Comparison of ENCODE assay signal across 22 mouse cellular contexts in genomic region chr15:25322111-25322510, GRCm38 (mm10).
DNase-seq lines count a peak whose midpoint lies in the region; ATAC-seq and TF ChIP-seq lines count a peak whose summit lies in the region.
"Had no signal": no experiment of that assay in that cellular context is flagged by ENCODE, and none has a peak within 500 bp of the region (broad histone marks: within the 10 kb centered on the region; RNA-seq: fewer than 3 reads in every experiment).

No protein-coding gene starts in this region.

- peak overlapping the region; percentile 36; the same call in 1 of the 2 replicates for H3K27ac ChIP-seq in left cerebral cortex, adult 2 months
- H3K27ac ChIP-seq in bone marrow macrophage, adult 2 months (ENCODE audit: insufficient read depth, low read depth, low read length) = peak overlapping the region; percentile 75
- H3K27ac ChIP-seq: embryonic facial prominence, embryonic 12.5 days; heart, embryonic 13.5 days; hindbrain, embryonic 14.5 days; limb, embryonic 15.5 days; neural tube, embryonic 15.5 days; stomach, embryonic 15.5 days had no signal

- no peak for TF ChIP-seq POLR2A in bone marrow macrophage, adult 2 months (IDR thresholded peaks at IDR 0.05; ENCODE audit: borderline replicate concordance, low read depth, low read length)

- H3K4me1 ChIP-seq in bone marrow macrophage, adult 2 months (ENCODE audit: control insufficient read depth, insufficient read depth, low read length) = peaks cover 21% of the 10 kb centered on the region
- H3K4me1 ChIP-seq: embryonic facial prominence, embryonic 12.5 days; limb, embryonic 15.5 days; neural tube, embryonic 15.5 days; stomach, embryonic 15.5 days had no signal

- H3K4me3 ChIP-seq in left cerebral cortex, adult 2 months = no peak overlapping the region
- no peak overlapping the region for H3K4me3 ChIP-seq in bone marrow macrophage, adult 2 months (ENCODE audit: insufficient read depth, low read length)
- H3K4me3 ChIP-seq: embryonic facial prominence, embryonic 12.5 days; heart, embryonic 13.5 days; limb, embryonic 15.5 days; neural tube, embryonic 15.5 days; stomach, embryonic 15.5 days had no signal

- DNase-seq in left cerebral cortex, adult 2 months (ENCODE audit: extremely low spot score in 1 of 2, low spot score in 2 of 2) = no peak
- no peak for DNase-seq in left cerebral cortex, adult 18-20 months (ENCODE audit: low spot score in 2 of 2)
- peak; percentile 49 for DNase-seq in 416B (ENCODE audit: low read depth)
- DNase-seq in urinary bladder, adult 2 months (ENCODE audit: low spot score) = no peak
- no peak for DNase-seq in kidney, adult 8-10 months
- DNase-seq: adrenal gland, postnatal 25 days; cerebellum, adult 8-10 months; kidney, postnatal 25 days; lung, adult 2 months; right cerebral cortex, postnatal 14 days; thymus, adult 2 months had no signal

- peak; percentile 88 for ATAC-seq in megakaryocyte, adult 5-6 weeks (ENCODE audit: poor library complexity, severe bottlenecking)
- ATAC-seq: activated CD4-positive, CD25-positive, alpha-beta regulatory T cell, adult 4 months; forebrain, embryonic 14.5 days; midbrain, embryonic 16.5 days had no signal

- TF ChIP-seq CTCF in left cerebral cortex, adult 2 months (IDR thresholded peaks at IDR 0.05) = no peak
- TF ChIP-seq CTCF in bone marrow macrophage, adult 2 months (IDR thresholded peaks at IDR 0.05; ENCODE audit: low read depth, low read length) = no peak

- intact Hi-C loops in left cerebral cortex, adult 2 months (cut with DNase I) = no loop called here
